Mouse (Mus musculus) cortical plate, adult 2 months (tissue): ENCODE results near the gene Slc6a16.

Experiments used
- CTCF ChIP-seq: fragments of 200-500 bp; IDR thresholded peaks from 2 replicates; pipeline ENCODE4 v1.5.1; 2011; ENCODE audit warnings: mild to moderate bottlenecking, control low read depth, low read length; ENCODE audit not compliant: insufficient read depth; ENCODE audit errors: extremely low read depth
- POLR2A ChIP-seq: fragments of 200-500 bp; IDR thresholded peaks from 2 replicates; pipeline ENCODE4 v1.6.1; 2011; ENCODE audit warnings: mild to moderate bottlenecking, low read length, control low read depth; ENCODE audit not compliant: insufficient read depth; ENCODE audit errors: extremely low read depth

DNA sequence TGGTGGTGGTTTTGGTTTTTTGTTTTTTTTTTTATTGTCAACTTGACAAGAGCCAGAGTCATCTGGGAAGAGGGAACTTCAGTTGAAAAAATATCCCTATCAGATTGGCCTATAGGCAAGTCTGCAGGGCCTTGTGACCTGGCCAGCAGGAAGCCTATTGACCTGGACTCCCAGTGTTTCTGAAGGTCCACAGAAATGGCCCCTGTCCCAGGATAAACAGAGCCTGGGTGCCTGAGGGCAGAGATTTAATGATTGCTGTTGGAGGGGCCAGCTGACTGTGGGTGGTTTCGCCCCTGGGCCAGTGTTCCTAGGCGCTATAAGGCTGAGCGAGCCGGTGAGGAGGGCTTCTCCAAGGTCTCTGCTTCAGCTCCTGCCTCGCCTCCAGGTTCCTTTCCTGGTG, 27.2 kb upstream of the Slc6a16 start:
- no peak for TF ChIP-seq CTCF
- TF ChIP-seq POLR2A, result no peak
